Comparison of ENCODE assay signal across 25 mouse cellular contexts in the genomic region with DNA sequence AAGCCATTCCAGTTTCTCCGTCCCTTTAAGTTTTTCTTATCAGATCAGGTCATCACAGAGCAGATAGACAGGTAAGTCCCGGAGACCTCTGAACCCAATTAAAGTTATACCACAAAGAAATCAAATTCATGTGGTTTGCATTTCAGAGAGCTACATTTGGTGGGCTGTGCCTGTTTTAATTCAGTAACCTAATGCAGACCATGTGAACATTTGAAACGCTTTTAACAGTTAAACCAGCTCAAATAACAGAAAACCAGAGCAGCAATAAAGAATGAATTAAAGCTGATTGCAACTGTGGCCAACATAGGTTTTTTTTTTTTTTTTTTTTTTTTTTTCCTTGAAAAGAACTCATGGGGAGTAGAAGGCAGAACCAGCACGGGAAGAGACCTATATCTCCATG.
A peak's percentile ranks its signal among the peaks of the same experiment; 100 is the strongest.
DNase-seq lines count a peak whose midpoint lies in the region; ATAC-seq and TF ChIP-seq lines count a peak whose summit lies in the region.
"Had no signal": no experiment of that assay in that cellular context is flagged by ENCODE, and none has a peak within 500 bp of the region (broad histone marks: within the 10 kb centered on the region; RNA-seq: fewer than 3 reads in every experiment).

No protein-coding gene starts in this region.

- TF ChIP-seq CTCF in intestine, postnatal 0 days (IDR thresholded peaks at IDR 0.05; ENCODE audit: low read depth): no peak
- TF ChIP-seq CTCF in forebrain, postnatal 0 days (IDR thresholded peaks at IDR 0.05; ENCODE audit: low read depth): no peak

- H3K9me3 ChIP-seq in intestine, embryonic 14.5 days (ENCODE audit: control insufficient read depth, low read length): no peaks in the 10 kb centered on the region
- H3K9me3 ChIP-seq in intestine, postnatal 0 days (ENCODE audit: control insufficient read depth): no peaks in the 10 kb centered on the region
- H3K9me3 ChIP-seq in embryonic facial prominence, embryonic 10.5 days: no peaks in the 10 kb centered on the region
- H3K9me3 ChIP-seq in limb, embryonic 13.5 days: no peaks in the 10 kb centered on the region
- H3K9me3 ChIP-seq in forebrain, postnatal 0 days (ENCODE audit: low read length): no peaks in the 10 kb centered on the region
- H3K9me3 ChIP-seq in liver, embryonic 12.5 days (replicated peaks): no peaks in the 10 kb centered on the region
- H3K9me3 ChIP-seq: hindbrain, embryonic 10.5 days; hindbrain, embryonic 15.5 days; intestine, embryonic 15.5 days; lung, embryonic 15.5 days; midbrain, embryonic 10.5 days had no signal

- 61% methylated on average over 4 of the region's 4 CpGs for WGBS in intestine, embryonic 14.5 days
- 53% methylated on average over 4 of the region's 4 CpGs for WGBS in intestine, postnatal 0 days
- WGBS in embryonic facial prominence, embryonic 10.5 days: 42% methylated on average over 4 of the region's 4 CpGs
- 14% methylated on average over 4 of the region's 4 CpGs for WGBS in limb, embryonic 13.5 days
- 79% methylated on average over 4 of the region's 4 CpGs for WGBS in forebrain, postnatal 0 days
- 60% methylated on average over 4 of the region's 4 CpGs for WGBS in liver, embryonic 12.5 days (ENCODE audit: insufficient replicate concordance)

- no peak overlapping the region for H3K4me3 ChIP-seq in intestine, embryonic 14.5 days (ENCODE audit: low read depth, low read length)
- H3K4me3 ChIP-seq in intestine, postnatal 0 days (ENCODE audit: low read depth, low read length): no peak overlapping the region
- no peak overlapping the region for H3K4me3 ChIP-seq in embryonic facial prominence, embryonic 10.5 days
- no peak overlapping the region for H3K4me3 ChIP-seq in limb, embryonic 13.5 days
- no peak overlapping the region for H3K4me3 ChIP-seq in forebrain, postnatal 0 days (ENCODE audit: low read depth, low read length)
- no peak overlapping the region for H3K4me3 ChIP-seq in liver, embryonic 12.5 days
- H3K4me3 ChIP-seq: erythroblast, embryonic 14.5 days; hindbrain, embryonic 10.5 days; hindbrain, embryonic 15.5 days; intestine, embryonic 15.5 days; lung, embryonic 15.5 days; midbrain, embryonic 10.5 days had no signal

- H3K9ac ChIP-seq in intestine, embryonic 14.5 days (ENCODE audit: low read length): no peak overlapping the region
- H3K9ac ChIP-seq in intestine, postnatal 0 days (ENCODE audit: low read depth, low read length): no peak overlapping the region
- no peak overlapping the region for H3K9ac ChIP-seq in limb, embryonic 13.5 days
- no peak overlapping the region for H3K9ac ChIP-seq in forebrain, postnatal 0 days
- no peak overlapping the region for H3K9ac ChIP-seq in liver, embryonic 12.5 days
- H3K9ac ChIP-seq: hindbrain, embryonic 15.5 days; intestine, embryonic 15.5 days; lung, embryonic 15.5 days had no signal

- H3K36me3 ChIP-seq in intestine, embryonic 14.5 days (ENCODE audit: control insufficient read depth, insufficient read depth, low read length): no peaks in the 10 kb centered on the region
- H3K36me3 ChIP-seq in intestine, postnatal 0 days (ENCODE audit: control insufficient read depth, insufficient read depth): no peaks in the 10 kb centered on the region
- H3K36me3 ChIP-seq in embryonic facial prominence, embryonic 10.5 days (replicated peaks): no peaks in the 10 kb centered on the region
- H3K36me3 ChIP-seq in limb, embryonic 13.5 days: no peaks in the 10 kb centered on the region
- H3K36me3 ChIP-seq in forebrain, postnatal 0 days (ENCODE audit: insufficient read depth): no peaks in the 10 kb centered on the region
- H3K36me3 ChIP-seq in liver, embryonic 12.5 days: no peaks in the 10 kb centered on the region
- H3K36me3 ChIP-seq: hindbrain, embryonic 10.5 days; hindbrain, embryonic 15.5 days; intestine, embryonic 15.5 days; lung, embryonic 15.5 days; midbrain, embryonic 10.5 days had no signal

- ATAC-seq in intestine, embryonic 14.5 days (replicated peaks; ENCODE audit: low FRiP score, low TSS enrichment, low read depth): no peak
- ATAC-seq in intestine, postnatal 0 days: no peak
- peak; percentile 48; the same call in 1 of the 2 replicates for ATAC-seq in limb, embryonic 13.5 days (ENCODE audit: low FRiP score, low read depth)
- no peak for ATAC-seq in forebrain, postnatal 0 days
- no peak for ATAC-seq in liver, embryonic 12.5 days
- ATAC-seq: forebrain, embryonic 16.5 days; intestine, embryonic 15.5 days; midbrain, embryonic 16.5 days had no signal

- no peak overlapping the region for H3K27ac ChIP-seq in intestine, embryonic 14.5 days (ENCODE audit: low read depth)
- H3K27ac ChIP-seq in intestine, postnatal 0 days (ENCODE audit: low read depth, low read length): no peak overlapping the region
- peak overlapping the region; percentile 69; the same call in 1 of the 2 replicates for H3K27ac ChIP-seq in embryonic facial prominence, embryonic 10.5 days (replicated peaks)
- peak overlapping the region; percentile 93; the same call in 1 of the 2 replicates for H3K27ac ChIP-seq in limb, embryonic 13.5 days
- H3K27ac ChIP-seq in forebrain, postnatal 0 days (ENCODE audit: low read depth, low read length): no peak overlapping the region
- H3K27ac ChIP-seq in liver, embryonic 12.5 days: no peak overlapping the region
- H3K27ac ChIP-seq: hindbrain, embryonic 10.5 days; hindbrain, embryonic 15.5 days; intestine, embryonic 15.5 days; midbrain, embryonic 10.5 days had no signal

- no peak overlapping the region for H3K4me2 ChIP-seq in intestine, embryonic 14.5 days (ENCODE audit: low read length)
- H3K4me2 ChIP-seq in intestine, postnatal 0 days (replicated peaks; ENCODE audit: low read depth): no peak overlapping the region
- H3K4me2 ChIP-seq in limb, embryonic 13.5 days (replicated peaks): peak overlapping the region; percentile 46
- H3K4me2 ChIP-seq in forebrain, postnatal 0 days (ENCODE audit: low read depth): no peak overlapping the region
- no peak overlapping the region for H3K4me2 ChIP-seq in liver, embryonic 12.5 days
- H3K4me2 ChIP-seq: hindbrain, embryonic 15.5 days; intestine, embryonic 15.5 days; lung, embryonic 15.5 days had no signal

- H3K27me3 ChIP-seq in intestine, embryonic 14.5 days (replicated peaks; ENCODE audit: control insufficient read depth, insufficient read depth, low read length): no peaks in the 10 kb centered on the region
- no peaks in the 10 kb centered on the region for H3K27me3 ChIP-seq in intestine, postnatal 0 days (replicated peaks; ENCODE audit: control insufficient read depth, insufficient read depth, low read length)
- 0 out of 2 replicates have a peak, but pooled peaks cover 9% of the 10 kb centered on the region for H3K27me3 ChIP-seq in embryonic facial prominence, embryonic 10.5 days (replicated peaks; ENCODE audit: low read depth, poor library complexity, severe bottlenecking)
- H3K27me3 ChIP-seq in limb, embryonic 13.5 days: no peaks in the 10 kb centered on the region
- no peaks in the 10 kb centered on the region for H3K27me3 ChIP-seq in forebrain, postnatal 0 days (ENCODE audit: insufficient read depth, low read length)
- no peaks in the 10 kb centered on the region for H3K27me3 ChIP-seq in liver, embryonic 12.5 days (replicated peaks)
- H3K27me3 ChIP-seq: hindbrain, embryonic 15.5 days; intestine, embryonic 15.5 days; lung, embryonic 15.5 days had no signal

- peak; percentile 4 for DNase-seq in intestine, embryonic 14.5 days (ENCODE audit: low spot score)
- no peak for DNase-seq in embryonic facial prominence, embryonic 10.5 days (ENCODE audit: low spot score)
- DNase-seq in forelimb bud, embryonic 11.5 days (ENCODE audit: low read depth, low spot score): peak; percentile 75
- DNase-seq in forebrain, postnatal 0 days: no peak
- no peak for DNase-seq in gastrocnemius, postnatal 4 days (ENCODE audit: low spot score in 2 of 2)
- DNase-seq: adrenal gland, postnatal 25 days; cerebellum, adult 11-12 months; cerebellum, postnatal 14 days; gastrocnemius, postnatal 10 days; heart, postnatal 14 days; kidney, adult 8-10 months; kidney, postnatal 14 days; right cerebral cortex, postnatal 25 days; thymus, postnatal 14 days had no signal

- peaks cover 9% of the 10 kb centered on the region; the same call in 1 of the 2 replicates for H3K4me1 ChIP-seq in intestine, embryonic 14.5 days (replicated peaks; ENCODE audit: control insufficient read depth, insufficient read depth, low read length)
- no peaks in the 10 kb centered on the region for H3K4me1 ChIP-seq in intestine, postnatal 0 days (replicated peaks; ENCODE audit: control insufficient read depth, insufficient read depth, low read length)
- peaks cover 50% of the 10 kb centered on the region for H3K4me1 ChIP-seq in embryonic facial prominence, embryonic 10.5 days
- peaks cover 51% of the 10 kb centered on the region for H3K4me1 ChIP-seq in limb, embryonic 13.5 days
- H3K4me1 ChIP-seq in forebrain, postnatal 0 days (ENCODE audit: insufficient read depth): no peaks in the 10 kb centered on the region
- no peaks in the 10 kb centered on the region for H3K4me1 ChIP-seq in liver, embryonic 12.5 days
- H3K4me1 ChIP-seq: hindbrain, embryonic 15.5 days; midbrain, embryonic 10.5 days had no signal

Comparison
In these comparisons a context has a peak if more than half of its experiments do, and no peak if none do; other contexts are left out.
1. DNase-seq: peak in intestine, embryonic 14.5 days (single experiment) and forelimb bud, embryonic 11.5 days (single experiment); none in embryonic facial prominence, embryonic 10.5 days (single experiment), forebrain, postnatal 0 days (single experiment) and gastrocnemius, postnatal 4 days (0 of 2).
2. H3K27ac ChIP-seq: peak in embryonic facial prominence, embryonic 10.5 days (single experiment) and limb, embryonic 13.5 days (single experiment); none in intestine, embryonic 14.5 days (single experiment), intestine, postnatal 0 days (single experiment), forebrain, postnatal 0 days (single experiment) and liver, embryonic 12.5 days (single experiment).